Mouse (Mus musculus) midbrain, embryonic 15.5 days (tissue): ENCODE measurements around the gene Gm14698. TPM values are rescaled to one million over a fixed set of nuclear protein-coding genes. Genes with fewer than 3 reads are reported as not detected.
"Not testable (repeated sequence)": the region's sequence is repeated elsewhere in the genome, so short reads cannot be mapped to it uniquely, and the experiment has no call there.

Experiments used
- ATAC-seq: fragments of 200-750 bp; cut with Nextera tagmentation; replicated peaks from 2 replicates; pipeline ENCODE4 v1.8.0; 2017; ENCODE audit warnings: moderate TSS enrichment
- H3K27ac ChIP-seq: fragments of 300-500 bp; sonication (generic); 2 replicates; pipeline ENCODE4 v1.5.1; 2015; ENCODE audit warnings: mild to moderate bottlenecking, inconsistent platforms
- H3K27me3 ChIP-seq: fragments of 300-500 bp; sonication (generic); replicated peaks from 2 replicates; pipeline ENCODE4 v1.6.1; 2015; ENCODE audit warnings: inconsistent platforms
- H3K36me3 ChIP-seq: fragments of 300-500 bp; sonication (generic); replicated peaks from 2 replicates; pipeline ENCODE4 v1.6.1; 2015; ENCODE audit warnings: inconsistent platforms
- H3K4me1 ChIP-seq: fragments of 300-500 bp; sonication (generic); 2 replicates; pipeline ENCODE4 v1.6.1; 2015; ENCODE audit warnings: inconsistent platforms
- H3K4me2 ChIP-seq: fragments of 300-500 bp; sonication (generic); 2 replicates; pipeline ENCODE4 v1.6.1; 2015; ENCODE audit warnings: inconsistent platforms, mild to moderate bottlenecking, moderate library complexity
- H3K4me3 ChIP-seq: fragments of 300-500 bp; sonication (generic); 2 replicates; pipeline ENCODE4 v1.5.1; 2015; ENCODE audit warnings: mild to moderate bottlenecking, inconsistent platforms
- H3K9ac ChIP-seq: fragments of 300-500 bp; sonication (generic); 2 replicates; pipeline ENCODE4 v1.6.1; 2015; ENCODE audit warnings: mild to moderate bottlenecking, inconsistent platforms
- H3K9me3 ChIP-seq: fragments of 300-500 bp; sonication (generic); 2 replicates; pipeline ENCODE4 v1.6.1; 2016; ENCODE audit warnings: inconsistent platforms
- WGBS: fragments of 180-500 bp; shearing (Covaris S2); methylation state at CpG from one replicate; pipeline ENCODE4 v1.1.7; 2015; ENCODE audit warnings: mixed read lengths; 5-methylcytosine and 5-hydroxymethylcytosine counted together
- polyA plus RNA-seq: library from polyadenylated mRNA; unstranded; fragments of >200 nt; fragmentation: Nextera tagmentation; extraction: Ambion mirVana; gene quantifications from 2 replicates; pipeline ENCODE4 v1.2.1, GENCODE M21; 2015

The Gm14698 gene
- 1.5 and 2.6 TPM in 2 replicates for polyA plus RNA-seq

DNA sequence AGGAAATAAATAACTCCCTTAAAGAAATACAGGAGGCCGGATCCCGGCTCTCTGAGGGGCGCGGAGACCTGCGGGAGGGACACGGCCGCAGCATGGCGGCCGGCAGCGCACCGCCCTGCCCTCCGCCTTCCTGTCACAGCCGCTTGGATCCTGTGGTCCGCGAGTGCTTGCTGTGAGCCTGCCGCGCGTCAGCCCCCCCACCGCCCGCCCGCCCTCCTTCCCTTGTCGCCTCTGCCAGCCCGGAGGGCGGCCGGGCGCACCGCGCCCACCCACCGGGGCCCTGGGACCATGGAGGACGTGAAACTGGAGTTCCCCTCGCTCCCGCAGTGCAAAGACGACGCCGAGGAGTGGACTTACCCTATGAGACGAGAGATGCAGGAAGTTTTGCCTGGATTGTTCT, at the start of gene Gm14698:
TSS of gene Gm14698 (plus strand) at position 35 of the 400 bp plus-strand sequence.
- peak within 1 kb of the TSS; percentile 33 for H3K4me3 ChIP-seq
- 17% methylated on average over 14 of the region's 36 CpGs for WGBS
- H3K9me3 ChIP-seq, H3K27me3 ChIP-seq, H3K36me3 ChIP-seq, H3K27ac ChIP-seq, H3K4me1 ChIP-seq: not testable (repeated sequence)
- peak within 1 kb of the TSS; percentile 49 for H3K4me2 ChIP-seq
- peak; percentile 94 for ATAC-seq
- peak within 1 kb of the TSS; percentile 17; the same call in 1 of the 2 replicates for H3K9ac ChIP-seq

DNA sequence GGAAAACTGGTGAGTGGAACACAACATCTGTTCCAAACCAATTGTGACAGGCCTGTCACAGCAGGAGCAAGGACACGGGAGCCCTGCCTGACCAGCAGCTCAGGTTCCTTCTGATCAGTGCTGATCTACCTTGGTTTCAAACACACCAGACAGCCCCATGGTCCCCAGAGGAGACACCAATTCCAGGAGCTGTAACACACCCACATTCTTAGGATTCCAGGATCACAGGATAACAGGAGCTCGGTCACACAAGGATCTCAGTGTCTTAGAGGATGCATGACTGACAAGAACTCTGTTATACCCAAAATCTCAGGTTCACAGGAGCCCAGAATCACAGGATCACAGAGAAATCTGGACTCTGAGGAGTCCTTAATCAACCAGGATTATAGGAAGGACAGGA, 444 bp upstream of the Gm14698 start:
- 40% methylated on average over 2 of the region's 2 CpGs for WGBS
- not testable (repeated sequence) for H3K9me3 ChIP-seq, H3K4me3 ChIP-seq, H3K4me1 ChIP-seq, H3K27ac ChIP-seq, ATAC-seq, H3K9ac ChIP-seq, H3K27me3 ChIP-seq, H3K36me3 ChIP-seq
- H3K4me2 ChIP-seq = peak overlapping the region; percentile 49

DNA sequence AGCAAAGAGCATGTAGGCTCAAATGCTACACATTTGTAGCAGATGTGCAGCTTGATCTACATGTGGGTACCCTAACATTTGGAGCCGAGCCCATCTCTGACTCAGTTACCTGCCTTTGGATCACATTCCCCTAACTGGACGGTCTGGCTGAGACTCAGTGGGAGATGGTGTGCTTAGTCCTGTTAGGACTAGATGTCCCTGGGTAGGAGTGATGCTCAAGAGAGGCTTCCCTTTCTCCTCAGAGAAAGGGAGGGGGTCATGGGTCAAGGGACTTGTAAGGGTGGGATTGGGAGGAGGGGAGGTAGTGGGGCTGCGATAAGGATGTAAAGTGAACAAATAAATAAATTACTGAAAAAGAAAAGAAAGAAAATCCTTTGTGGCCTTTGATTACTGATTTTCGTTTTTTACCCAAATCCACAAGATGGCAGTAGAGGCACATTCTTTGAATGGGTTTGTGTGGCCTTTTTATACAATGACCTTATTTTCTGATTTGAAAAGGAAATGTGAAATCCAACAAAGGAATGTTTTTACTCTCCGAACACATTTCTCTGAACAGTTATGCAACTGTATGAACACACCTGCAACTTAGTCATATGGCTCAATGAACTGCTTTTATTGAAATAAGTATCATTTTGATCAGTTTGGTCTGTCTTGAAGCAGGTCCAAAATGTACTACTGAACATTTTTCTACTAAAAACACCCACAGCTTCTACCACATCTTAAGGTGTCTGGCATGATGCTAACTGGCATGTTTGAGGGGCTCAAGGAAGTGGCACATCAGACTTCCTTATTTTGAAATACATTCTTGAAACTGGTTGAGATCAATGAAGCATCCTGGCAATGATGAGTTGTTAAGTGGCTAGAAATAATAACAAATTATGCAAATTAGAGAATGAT, 18.9 kb downstream of the Gm14698 start:
- H3K9me3 ChIP-seq = no peaks in the 10 kb centered on the region
- peak; percentile 87 for ATAC-seq
- H3K36me3 ChIP-seq = no peaks in the 10 kb centered on the region
- 33% methylated on average over 5 of the region's 5 CpGs for WGBS
- H3K4me2 ChIP-seq = no peak overlapping the region
- H3K27me3 ChIP-seq = no peaks in the 10 kb centered on the region
- no peak overlapping the region for H3K4me3 ChIP-seq
- H3K27ac ChIP-seq = peak overlapping the region; percentile 42; the same call in 1 of the 2 replicates
- no peak overlapping the region for H3K9ac ChIP-seq
- no peaks in the 10 kb centered on the region for H3K4me1 ChIP-seq

DNA sequence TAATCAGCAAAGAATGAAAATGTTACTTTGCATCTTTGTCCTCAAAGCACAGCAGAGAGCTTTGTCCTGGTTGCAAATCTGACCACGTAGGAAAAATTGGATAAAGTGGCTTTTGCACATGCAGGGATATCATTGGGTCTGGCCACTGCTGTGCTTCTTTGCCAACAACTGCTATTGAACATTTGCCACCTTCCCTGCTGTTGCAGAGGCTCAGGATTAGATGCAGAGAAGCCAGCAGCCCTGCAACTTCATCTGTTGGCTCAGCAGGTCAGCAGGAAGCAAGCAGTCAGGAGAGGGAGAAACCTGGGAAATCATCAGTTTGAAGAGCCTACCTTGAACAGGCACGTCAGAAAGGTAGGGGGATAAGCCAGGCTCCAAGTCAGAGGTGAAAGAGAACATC, 44.3 kb downstream of the Gm14698 start:
- no peaks in the 10 kb centered on the region for H3K9me3 ChIP-seq
- H3K4me2 ChIP-seq = no peak overlapping the region
- H3K27me3 ChIP-seq = no peaks in the 10 kb centered on the region
- H3K4me1 ChIP-seq = no peaks in the 10 kb centered on the region
- 38% methylated on average over 2 of the region's 2 CpGs for WGBS
- H3K27ac ChIP-seq = no peak overlapping the region
- no peaks in the 10 kb centered on the region for H3K36me3 ChIP-seq
- no peak overlapping the region for H3K4me3 ChIP-seq
- no peak for ATAC-seq
- no peak overlapping the region for H3K9ac ChIP-seq

Other genes with a start within 250 kb of the Gm14698 start
- 48.4 and 49.8 TPM in 2 replicates for gene Fmr1, start 142.6 kb upstream of the Gm14698 start, polyA plus RNA-seq
- gene Fmr1nb, start 59.3 kb upstream of the Gm14698 start, polyA plus RNA-seq = 0.29 TPM in 1 of 2 replicates, not detected in the other
- gene Gm6812, start 72.0 kb downstream of the Gm14698 start, polyA plus RNA-seq = not detected in 2 replicates